Mouse (Mus musculus): ENCODE data around the gene Atp6v0a2. TPM values are rescaled to one million over a fixed set of nuclear protein-coding genes. Genes with fewer than 3 reads are reported as not detected.

Atp6v0a2 gene
- polyA plus RNA-seq, 1 experiment from 2014 or later: 40.3 TPM

DNA sequence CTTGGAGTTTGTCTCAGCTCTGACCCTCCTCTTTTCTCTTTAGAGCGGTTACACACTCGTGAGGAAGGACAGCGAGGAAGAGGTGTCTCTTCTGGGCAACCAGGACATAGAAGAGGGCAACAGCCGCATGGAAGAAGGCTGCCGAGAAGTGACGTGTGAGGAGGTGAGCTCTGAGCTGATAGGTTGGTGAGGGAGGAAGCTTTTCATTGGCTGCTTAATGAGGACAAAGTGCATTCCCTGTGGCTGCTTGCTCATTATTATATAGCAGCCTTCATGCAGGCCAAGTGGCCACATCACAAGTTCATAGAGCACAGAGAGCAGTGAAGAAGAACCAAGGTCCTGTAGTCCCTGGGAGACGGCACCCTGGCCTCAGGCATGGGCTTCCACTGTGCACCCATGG lies 90.0 kb downstream of the Atp6v0a2 start:
- no peaks in the 10 kb centered on the region for H3K4me1 ChIP-seq (ENCODE audit: control insufficient read depth, insufficient read depth, low read length)
- no peak for DNase-seq (ENCODE audit: low spot score, missing footprints)
- H3K4me2 ChIP-seq: no peak overlapping the region
- ATAC-seq (ENCODE audit: low FRiP score): no peak
- peaks cover 26% of the 10 kb centered on the region for H3K36me3 ChIP-seq (ENCODE audit: control insufficient read depth, insufficient read depth, low read length)
- no peak overlapping the region for H3K9ac ChIP-seq (ENCODE audit: low read length)
- H3K27me3 ChIP-seq (ENCODE audit: control insufficient read depth, insufficient read depth, low read length): no peaks in the 10 kb centered on the region
- H3K9me3 ChIP-seq (ENCODE audit: control insufficient read depth, low read length): no peaks in the 10 kb centered on the region
- WGBS: 94% methylated on average over 7 of the region's 7 CpGs
- H3K4me3 ChIP-seq (ENCODE audit: low read depth, low read length): no peak overlapping the region
- H3K27ac ChIP-seq (ENCODE audit: low read depth, low read length): no peak overlapping the region

DNA sequence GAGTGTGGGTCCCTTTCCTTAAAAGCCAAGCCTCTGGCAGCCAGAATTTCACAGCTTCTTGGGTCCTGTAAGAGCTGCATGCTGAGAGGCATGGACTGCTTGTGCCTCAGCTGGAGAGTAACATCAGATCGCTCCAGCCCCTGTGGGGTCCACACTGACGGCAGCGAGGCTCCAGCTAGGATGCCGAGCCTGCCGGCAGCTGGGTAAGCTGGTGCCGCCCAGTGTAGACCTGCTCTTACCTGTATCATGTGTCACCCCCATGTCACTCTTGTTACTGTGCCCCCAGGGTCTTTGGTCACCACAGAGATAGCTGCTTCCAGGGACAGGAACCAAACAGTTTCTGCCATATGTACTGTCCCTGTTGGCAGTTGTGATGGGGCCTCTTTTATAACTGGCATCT lies 94.7 kb downstream of the Atp6v0a2 start:
- no peaks in the 10 kb centered on the region for H3K27me3 ChIP-seq (ENCODE audit: control insufficient read depth, insufficient read depth, low read length)
- H3K36me3 ChIP-seq (ENCODE audit: control insufficient read depth, insufficient read depth, low read length): peaks cover 13% of the 10 kb centered on the region
- H3K4me1 ChIP-seq (ENCODE audit: control insufficient read depth, insufficient read depth, low read length): peaks cover 4% of the 10 kb centered on the region
- no peak overlapping the region for H3K9ac ChIP-seq (ENCODE audit: low read length)
- ATAC-seq (ENCODE audit: low FRiP score) (no peak), DNase-seq (ENCODE audit: low spot score, missing footprints) (no peak)
- no peaks in the 10 kb centered on the region for H3K9me3 ChIP-seq (ENCODE audit: control insufficient read depth, low read length)
- 87% methylated on average over 6 of the region's 6 CpGs for WGBS
- no peak overlapping the region for H3K4me3 ChIP-seq (ENCODE audit: low read depth, low read length)
- H3K4me2 ChIP-seq: no peak overlapping the region
- H3K27ac ChIP-seq (ENCODE audit: low read depth, low read length): no peak overlapping the region

DNA sequence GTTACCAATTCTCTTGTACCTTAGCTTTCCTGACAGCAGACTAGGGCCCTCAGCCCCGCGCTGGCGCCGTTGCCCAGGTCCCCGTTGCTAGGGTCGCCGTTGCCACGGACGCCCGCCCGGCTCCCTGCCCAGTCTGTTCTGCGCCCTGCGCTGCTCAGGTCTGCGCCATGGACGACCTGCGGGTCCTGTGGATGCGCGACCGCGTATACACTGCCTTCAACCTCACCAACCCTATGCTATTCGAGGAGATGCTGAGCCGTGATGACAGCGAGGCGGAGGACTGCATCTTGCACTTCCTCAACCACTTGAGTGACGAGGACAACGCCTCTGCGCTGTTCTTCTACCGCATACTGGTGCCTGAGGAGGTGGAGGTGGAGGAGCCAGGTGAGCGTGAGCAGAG lies 96.6 kb downstream of the Atp6v0a2 start, which contains the start of gene Dnah10:
Dnah10 (plus strand) TSS at position 89 of the 400 bp plus-strand sequence.
- Histone ChIP-seq H3K9ac (ENCODE audit: low read length) (no peak within 1 kb of the TSS), H3K27ac (ENCODE audit: low read depth, low read length) (no peak within 1 kb of the TSS), H3K36me3 (ENCODE audit: control insufficient read depth, insufficient read depth, low read length) (peaks cover 6% of the 10 kb centered on the region), H3K4me2 (no peak within 1 kb of the TSS), H3K4me3 (ENCODE audit: low read depth, low read length) (no peak within 1 kb of the TSS), H3K4me1 (ENCODE audit: control insufficient read depth, insufficient read depth, low read length) (peaks cover 4% of the 10 kb centered on the region), H3K27me3 (ENCODE audit: control insufficient read depth, insufficient read depth, low read length) (no peaks in the 10 kb centered on the region), H3K9me3 (ENCODE audit: control insufficient read depth, low read length) (no peaks in the 10 kb centered on the region)
- DNase-seq (ENCODE audit: low spot score, missing footprints): peak; percentile 88
- peak; percentile 68 for ATAC-seq (ENCODE audit: low FRiP score)
- 10% methylated on average over 29 of the region's 29 CpGs for WGBS

DNA sequence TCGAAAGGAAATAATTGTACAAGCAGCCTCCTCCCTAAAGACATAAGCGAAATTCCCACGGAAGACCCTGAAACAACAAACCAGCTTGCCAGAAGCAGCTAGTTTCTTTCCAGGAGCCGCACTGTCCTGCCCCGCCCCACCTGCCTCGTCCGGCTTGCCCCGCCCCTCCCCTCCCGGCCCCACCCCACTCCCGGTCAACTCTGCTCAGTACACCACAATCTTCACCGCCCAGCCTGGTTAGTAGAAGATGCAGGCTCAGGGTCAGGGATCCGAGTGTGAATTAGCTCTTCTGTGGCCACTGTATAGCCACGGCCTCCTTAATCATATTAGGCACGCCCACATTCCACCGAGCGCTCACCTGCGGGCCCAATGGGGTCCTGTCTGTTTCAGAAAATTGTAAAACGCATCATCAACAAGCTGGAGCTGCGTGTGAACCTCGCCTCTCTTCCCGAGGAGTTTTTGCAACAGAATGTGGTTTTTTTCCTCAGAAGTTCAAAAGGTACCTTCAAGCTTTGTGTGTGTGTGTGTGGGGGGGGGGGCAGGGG lies 101.4 kb downstream of the Atp6v0a2 start:
- 15% methylated on average over 21 of the region's 21 CpGs for WGBS
- Histone ChIP-seq H3K27me3 (ENCODE audit: control insufficient read depth, insufficient read depth, low read length) (no peaks in the 10 kb centered on the region), H3K4me1 (ENCODE audit: control insufficient read depth, insufficient read depth, low read length) (peaks cover 3% of the 10 kb centered on the region), H3K9me3 (ENCODE audit: control insufficient read depth, low read length) (no peaks in the 10 kb centered on the region), H3K4me2 (peak overlapping the region; percentile 22; the same call in 1 of the 2 replicates), H3K4me3 (ENCODE audit: low read depth, low read length) (0 out of 2 replicates have a peak overlapping the region, but pooled peaks have one; percentile 10), H3K36me3 (ENCODE audit: control insufficient read depth, insufficient read depth, low read length) (no peaks in the 10 kb centered on the region), H3K27ac (ENCODE audit: low read depth, low read length) (no peak overlapping the region), H3K9ac (ENCODE audit: low read length) (no peak overlapping the region)
- no peak for DNase-seq (ENCODE audit: low spot score, missing footprints)
- no peak for ATAC-seq (ENCODE audit: low FRiP score)

DNA sequence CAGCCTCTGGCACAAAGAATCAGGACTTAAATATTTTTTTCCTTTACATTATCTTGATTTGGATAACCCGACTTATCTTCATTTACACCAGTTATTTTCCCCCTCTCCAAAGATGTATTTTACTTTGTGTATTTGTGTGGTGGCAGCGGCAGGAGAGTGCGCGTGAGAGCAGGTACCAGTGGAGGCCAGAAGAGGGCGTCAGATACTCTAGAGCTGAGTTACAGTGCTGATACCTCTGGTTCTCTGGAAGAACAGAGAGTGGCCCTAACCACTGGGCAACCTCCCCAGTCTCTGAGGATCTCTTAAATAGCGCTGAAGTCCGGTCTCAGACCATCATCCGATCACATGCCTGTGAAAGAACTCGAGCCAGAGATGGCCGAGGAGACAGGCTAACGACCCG lies 105.6 kb downstream of the Atp6v0a2 start:
- Histone ChIP-seq H3K4me3 (ENCODE audit: low read depth, low read length) (no peak overlapping the region), H3K4me1 (ENCODE audit: control insufficient read depth, insufficient read depth, low read length) (no peaks in the 10 kb centered on the region), H3K36me3 (ENCODE audit: control insufficient read depth, insufficient read depth, low read length) (no peaks in the 10 kb centered on the region), H3K9ac (ENCODE audit: low read length) (no peak overlapping the region), H3K9me3 (ENCODE audit: control insufficient read depth, low read length) (no peaks in the 10 kb centered on the region), H3K27ac (ENCODE audit: low read depth, low read length) (no peak overlapping the region), H3K27me3 (ENCODE audit: control insufficient read depth, insufficient read depth, low read length) (no peaks in the 10 kb centered on the region), H3K4me2 (no peak overlapping the region)
- WGBS: 87% methylated on average over 12 of the region's 12 CpGs
- ATAC-seq (ENCODE audit: low FRiP score): no peak
- no peak for DNase-seq (ENCODE audit: low spot score, missing footprints)

DNA sequence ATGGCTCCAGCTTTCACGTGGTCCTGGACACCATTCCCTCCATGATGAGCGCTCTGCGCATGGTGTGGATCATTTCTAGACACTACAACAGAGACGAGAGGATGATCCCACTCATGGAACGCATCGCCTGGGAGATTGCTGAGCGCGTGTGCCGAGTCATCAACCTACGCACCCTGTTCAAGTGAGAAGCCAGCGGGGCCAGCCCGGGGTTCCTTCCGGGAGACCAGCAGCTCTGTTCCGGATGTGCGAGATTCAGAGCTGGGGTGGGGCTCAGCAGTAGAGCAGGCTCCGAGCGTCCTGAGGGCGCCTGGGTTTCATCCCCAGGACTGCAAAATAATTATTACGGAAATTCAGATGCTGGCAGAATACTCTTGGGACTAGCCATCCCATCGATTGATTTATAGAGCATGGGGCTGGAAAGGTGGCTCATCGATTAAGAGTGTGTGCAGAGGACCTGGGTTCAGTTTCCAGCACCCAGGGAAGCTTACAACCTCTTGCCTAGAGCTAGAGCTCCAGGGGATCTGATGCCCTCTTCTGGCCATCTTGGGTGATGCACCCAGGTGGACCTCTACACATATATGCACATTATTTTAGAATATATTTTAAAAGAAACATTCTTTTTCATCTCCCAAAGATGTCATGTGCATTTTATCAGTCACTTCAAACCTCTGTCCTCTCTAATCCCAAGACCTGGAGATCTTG lies 113.7 kb downstream of the Atp6v0a2 start:
- Histone ChIP-seq H3K4me2 (no peak overlapping the region), H3K4me3 (ENCODE audit: low read depth, low read length) (no peak overlapping the region), H3K27me3 (ENCODE audit: control insufficient read depth, insufficient read depth, low read length) (no peaks in the 10 kb centered on the region), H3K36me3 (ENCODE audit: control insufficient read depth, insufficient read depth, low read length) (no peaks in the 10 kb centered on the region), H3K4me1 (ENCODE audit: control insufficient read depth, insufficient read depth, low read length) (no peaks in the 10 kb centered on the region), H3K9me3 (ENCODE audit: control insufficient read depth, low read length) (no peaks in the 10 kb centered on the region), H3K9ac (ENCODE audit: low read length) (no peak overlapping the region), H3K27ac (ENCODE audit: low read depth, low read length) (no peak overlapping the region)
- WGBS: 96% methylated on average over 21 of the region's 21 CpGs
- DNase-seq (ENCODE audit: low spot score, missing footprints) (peak; percentile 53), ATAC-seq (ENCODE audit: low FRiP score) (no peak)

DNA sequence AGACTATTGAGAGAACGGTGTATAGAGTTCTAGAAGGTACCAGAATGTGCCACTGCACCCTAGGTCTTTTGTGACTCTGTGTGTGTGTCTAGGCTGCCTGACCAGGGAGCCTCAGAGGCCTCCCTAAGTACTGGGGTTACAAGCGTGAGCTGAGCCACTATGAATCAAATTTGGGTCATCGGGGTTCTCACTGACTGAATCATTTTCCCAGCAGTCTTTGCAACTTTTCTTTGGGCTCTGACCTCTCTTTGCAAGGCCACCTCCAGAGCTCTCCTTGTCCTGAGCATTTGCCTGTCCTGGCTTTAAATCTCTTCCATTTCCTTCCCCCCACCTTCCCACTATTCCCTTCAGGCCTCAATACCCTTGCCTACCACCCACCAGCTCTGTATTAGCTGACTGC lies 115.5 kb downstream of the Atp6v0a2 start:
- H3K27ac ChIP-seq (ENCODE audit: low read depth, low read length): no peak overlapping the region
- no peaks in the 10 kb centered on the region for H3K27me3 ChIP-seq (ENCODE audit: control insufficient read depth, insufficient read depth, low read length)
- no peak overlapping the region for H3K4me2 ChIP-seq
- H3K36me3 ChIP-seq (ENCODE audit: control insufficient read depth, insufficient read depth, low read length): no peaks in the 10 kb centered on the region
- H3K4me1 ChIP-seq (ENCODE audit: control insufficient read depth, insufficient read depth, low read length): no peaks in the 10 kb centered on the region
- H3K9ac ChIP-seq (ENCODE audit: low read length): no peak overlapping the region
- H3K4me3 ChIP-seq (ENCODE audit: low read depth, low read length): no peak overlapping the region
- WGBS: 85% methylated on average over 3 of the region's 3 CpGs
- no peak for ATAC-seq (ENCODE audit: low FRiP score)
- no peaks in the 10 kb centered on the region for H3K9me3 ChIP-seq (ENCODE audit: control insufficient read depth, low read length)
- peak; percentile 10 for DNase-seq (ENCODE audit: low spot score, missing footprints)

DNA sequence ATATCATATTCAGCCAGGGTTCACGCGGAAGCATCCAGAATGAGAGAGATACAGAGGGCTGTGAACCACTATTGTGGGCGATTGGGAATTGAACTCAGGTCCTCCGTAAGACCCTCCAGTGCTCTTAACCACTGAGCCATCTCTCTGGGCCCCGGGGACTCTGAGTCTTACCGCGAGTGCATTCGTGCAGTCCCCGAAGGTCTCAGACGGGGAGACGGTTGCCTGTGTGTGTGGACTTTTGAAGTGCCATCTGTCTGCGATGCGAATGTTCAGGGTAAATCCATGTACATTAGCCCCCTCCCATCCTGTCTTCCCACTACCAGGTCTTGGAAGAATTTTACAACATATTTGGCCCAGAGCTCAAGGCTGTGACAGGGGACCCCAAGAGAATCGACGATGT lies 117.8 kb downstream of the Atp6v0a2 start:
- H3K27me3 ChIP-seq (ENCODE audit: control insufficient read depth, insufficient read depth, low read length): no peaks in the 10 kb centered on the region
- no peak for ATAC-seq (ENCODE audit: low FRiP score)
- H3K9me3 ChIP-seq (ENCODE audit: control insufficient read depth, low read length): no peaks in the 10 kb centered on the region
- H3K27ac ChIP-seq (ENCODE audit: low read depth, low read length): no peak overlapping the region
- DNase-seq (ENCODE audit: low spot score, missing footprints): peak; percentile 44
- no peak overlapping the region for H3K4me2 ChIP-seq
- WGBS: 94% methylated on average over 15 of the region's 15 CpGs
- H3K36me3 ChIP-seq (ENCODE audit: control insufficient read depth, insufficient read depth, low read length): no peaks in the 10 kb centered on the region
- no peaks in the 10 kb centered on the region for H3K4me1 ChIP-seq (ENCODE audit: control insufficient read depth, insufficient read depth, low read length)
- H3K4me3 ChIP-seq (ENCODE audit: low read depth, low read length): no peak overlapping the region
- no peak overlapping the region for H3K9ac ChIP-seq (ENCODE audit: low read length)

DNA sequence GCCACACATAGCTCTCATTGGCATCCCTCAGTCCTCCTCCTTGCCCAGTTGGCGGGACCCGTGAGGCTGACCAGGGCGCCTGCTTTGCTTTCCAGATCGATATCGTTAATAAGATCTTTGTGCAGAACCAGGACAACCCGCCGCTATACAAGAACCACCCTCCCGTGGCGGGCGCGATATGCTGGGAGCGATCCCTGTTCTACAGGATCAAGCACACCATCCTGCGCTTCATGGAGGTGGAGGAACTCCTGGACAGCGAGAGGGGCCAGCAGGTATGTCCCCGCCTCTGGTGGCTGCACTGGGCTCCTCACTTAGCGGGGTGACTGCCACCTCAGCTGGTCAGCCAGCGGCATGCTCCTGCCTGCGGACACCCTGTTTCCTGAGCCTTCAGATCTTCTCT lies 119.9 kb downstream of the Atp6v0a2 start:
- DNase-seq (ENCODE audit: low spot score, missing footprints): no peak
- H3K9me3 ChIP-seq (ENCODE audit: control insufficient read depth, low read length): no peaks in the 10 kb centered on the region
- no peaks in the 10 kb centered on the region for H3K4me1 ChIP-seq (ENCODE audit: control insufficient read depth, insufficient read depth, low read length)
- no peak overlapping the region for H3K4me3 ChIP-seq (ENCODE audit: low read depth, low read length)
- 87% methylated on average over 18 of the region's 18 CpGs for WGBS
- H3K27ac ChIP-seq (ENCODE audit: low read depth, low read length): no peak overlapping the region
- H3K36me3 ChIP-seq (ENCODE audit: control insufficient read depth, insufficient read depth, low read length): no peaks in the 10 kb centered on the region
- H3K4me2 ChIP-seq: no peak overlapping the region
- no peak overlapping the region for H3K9ac ChIP-seq (ENCODE audit: low read length)
- no peaks in the 10 kb centered on the region for H3K27me3 ChIP-seq (ENCODE audit: control insufficient read depth, insufficient read depth, low read length)
- no peak for ATAC-seq (ENCODE audit: low FRiP score)

Data from midbrain, embryonic 11.5 days (tissue).